Mouse (Mus musculus): ENCODE results near the gene Gm4631. TPM values are rescaled to one million over a fixed set of nuclear protein-coding genes. Genes with fewer than 3 reads are reported as not detected.
"Not testable (repeated sequence)": the region's sequence is repeated elsewhere in the genome, so short reads cannot be mapped to it uniquely, and the experiment has no call there.

The Gm4631 gene
- polyA plus RNA-seq (2014; fragmentation: Nextera tagmentation; extraction: Ambion mirVana): 16.8 and 17.6 TPM in 2 replicates

DNA sequence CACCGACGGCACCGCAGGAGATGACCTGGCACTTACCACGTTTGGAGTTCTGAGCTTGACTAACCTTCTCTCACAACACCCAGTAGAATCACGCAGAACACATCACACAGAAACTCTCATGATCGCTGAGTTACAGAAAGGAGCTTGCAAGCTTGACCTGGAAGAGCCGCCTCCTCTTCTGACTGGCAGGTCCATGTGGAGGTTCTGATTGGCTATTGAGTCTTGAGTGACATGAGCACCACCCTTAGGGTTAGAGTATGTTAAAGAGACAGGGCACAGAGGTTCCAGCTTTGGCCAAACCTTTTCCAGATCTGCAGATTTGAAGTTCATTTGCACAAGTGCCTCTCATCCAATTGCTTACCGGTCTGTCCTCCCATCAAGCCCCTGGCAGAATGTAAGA lies at the start of gene Gm4631:
Gene Gm4631 (minus strand): TSS at position 101 of the 400 bp plus-strand sequence.
- not testable (repeated sequence) for H3K27ac ChIP-seq (ENCODE audit: low read depth, low read length); H3K9me3 ChIP-seq (ENCODE audit: control insufficient read depth, low read length); H3K27me3 ChIP-seq (replicated peaks; ENCODE audit: control insufficient read depth, insufficient read depth, low read length); H3K4me1 ChIP-seq (replicated peaks; ENCODE audit: control insufficient read depth, insufficient read depth, low read length); H3K4me3 ChIP-seq (ENCODE audit: low read depth, low read length); ATAC-seq (replicated peaks; ENCODE audit: low FRiP score); H3K36me3 ChIP-seq (ENCODE audit: control insufficient read depth, insufficient read depth, low read length); H3K9ac ChIP-seq (ENCODE audit: low read depth, low read length); H3K4me2 ChIP-seq; DNase-seq (ENCODE audit: low spot score)
- no CpG with 5 or more reads among the region's 8 CpGs for WGBS

DNA sequence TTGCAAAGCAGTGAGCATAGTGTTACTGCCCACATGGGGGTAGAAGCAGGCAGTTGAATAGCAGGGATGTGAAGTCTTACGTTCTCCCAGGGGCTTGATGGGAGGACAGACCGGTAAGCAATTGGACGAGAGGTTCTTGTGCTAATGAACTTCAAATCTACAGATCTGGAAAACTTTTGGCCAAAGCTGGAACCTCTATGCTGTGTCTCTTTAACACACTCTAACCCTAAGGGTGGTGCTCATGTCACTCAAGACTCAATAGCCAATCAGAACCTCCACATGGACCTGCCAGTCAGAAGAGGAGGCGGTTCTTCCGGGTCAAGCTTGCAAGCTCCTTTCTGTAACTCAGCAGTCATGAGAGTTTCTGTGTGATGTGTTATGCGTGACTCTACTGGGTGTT lies 34.1 kb upstream of the Gm4631 start, which contains the start of gene Zfp968:
Gene Zfp968 (plus strand): TSS at position 301 of the 400 bp plus-strand sequence.
- not testable (repeated sequence) for H3K4me3 ChIP-seq (ENCODE audit: low read depth, low read length)
- no CpG with 5 or more reads among the region's 6 CpGs for WGBS

DNA sequence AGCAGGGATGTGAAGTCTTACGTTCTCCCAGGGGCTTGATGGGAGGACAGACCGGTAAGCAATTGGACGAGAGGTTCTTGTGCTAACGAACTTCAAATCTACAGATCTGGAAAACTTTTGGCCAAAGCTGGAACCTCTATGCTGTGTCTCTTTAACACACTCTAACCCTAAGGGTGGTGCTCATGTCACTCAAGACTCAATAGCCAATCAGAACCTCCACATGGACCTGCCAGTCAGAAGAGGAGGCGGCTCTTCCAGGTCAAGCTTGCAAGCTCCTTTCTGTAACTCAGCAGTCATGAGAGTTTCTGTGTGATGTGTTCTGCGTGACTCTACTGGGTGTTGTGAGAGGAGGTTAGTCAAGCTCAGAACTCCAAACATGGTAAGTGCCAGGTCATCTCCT lies 63.2 kb downstream of the Gm4631 start, which contains the start of gene Gm14440:
Gene Gm14440 (plus strand): TSS at position 301 of the 400 bp plus-strand sequence.
- not testable (repeated sequence) for ATAC-seq (replicated peaks; ENCODE audit: low FRiP score); H3K4me1 ChIP-seq (replicated peaks; ENCODE audit: control insufficient read depth, insufficient read depth, low read length); H3K9ac ChIP-seq (ENCODE audit: low read depth, low read length); H3K9me3 ChIP-seq (ENCODE audit: control insufficient read depth, low read length); DNase-seq (ENCODE audit: low spot score); H3K4me3 ChIP-seq (ENCODE audit: low read depth, low read length); H3K4me2 ChIP-seq; H3K36me3 ChIP-seq (ENCODE audit: control insufficient read depth, insufficient read depth, low read length); H3K27ac ChIP-seq (ENCODE audit: low read depth, low read length); H3K27me3 ChIP-seq (replicated peaks; ENCODE audit: control insufficient read depth, insufficient read depth, low read length)
- no CpG with 5 or more reads among the region's 6 CpGs for WGBS

More for the DNA sequence above, 34.1 kb upstream of the Gm4631 start, which contains the start of gene Zfp968:
- H3K36me3 ChIP-seq (ENCODE audit: control insufficient read depth, insufficient read depth, low read length); H3K4me1 ChIP-seq (replicated peaks; ENCODE audit: control insufficient read depth, insufficient read depth, low read length); H3K27me3 ChIP-seq (replicated peaks; ENCODE audit: control insufficient read depth, insufficient read depth, low read length); H3K9me3 ChIP-seq (ENCODE audit: control insufficient read depth, low read length); H3K27ac ChIP-seq (ENCODE audit: low read depth, low read length); H3K4me2 ChIP-seq; ATAC-seq (replicated peaks; ENCODE audit: low FRiP score); DNase-seq (ENCODE audit: low spot score); H3K9ac ChIP-seq (ENCODE audit: low read depth, low read length): not testable (repeated sequence)

Other genes starting within 250 kb of the Gm4631 start
- 3.8 and 4.0 TPM in 2 replicates for gene Gm14399, start 196.2 kb downstream of the Gm4631 start, polyA plus RNA-seq (2014; fragmentation: Nextera tagmentation; extraction: Ambion mirVana)
- gene Gm14443, start 162.3 kb downstream of the Gm4631 start, polyA plus RNA-seq (2014; fragmentation: Nextera tagmentation; extraction: Ambion mirVana): 0.21 and 0.51 TPM in 2 replicates
- gene Gm14391, start 131.3 kb downstream of the Gm4631 start, polyA plus RNA-seq (2014; fragmentation: Nextera tagmentation; extraction: Ambion mirVana): 5.1 and 5.2 TPM in 2 replicates
- 0.18 and 4.3 TPM in 2 replicates for gene Gm14440, start 63.1 kb downstream of the Gm4631 start, polyA plus RNA-seq (2014; fragmentation: Nextera tagmentation; extraction: Ambion mirVana)
- 4.3 and 5.1 TPM in 2 replicates for gene Zfp968, start 34.2 kb upstream of the Gm4631 start, polyA plus RNA-seq (2014; fragmentation: Nextera tagmentation; extraction: Ambion mirVana)
- gene Gm4724, start 97.6 kb upstream of the Gm4631 start, polyA plus RNA-seq (2014; fragmentation: Nextera tagmentation; extraction: Ambion mirVana): 4.7 and 6.5 TPM in 2 replicates
- 4.7 and 4.8 TPM in 2 replicates for gene Zfp965, start 131.8 kb upstream of the Gm4631 start, polyA plus RNA-seq (2014; fragmentation: Nextera tagmentation; extraction: Ambion mirVana)